Mouse (Mus musculus) testis, adult 2 months (tissue): Measurements from ENCODE around the gene Fads3.

Experiments
- CTCF ChIP-seq: fragments of 200-500 bp; IDR thresholded peaks from 2 replicates; pipeline ENCODE4 v1.5.1; 2012; ENCODE audit warnings: low read depth, mild to moderate bottlenecking, inconsistent platforms, low read length, moderate library complexity; ENCODE audit not compliant: control insufficient read depth, insufficient read depth, insufficient replicate concordance
- POLR2A ChIP-seq: fragments of 200-500 bp; IDR thresholded peaks from 2 replicates; pipeline ENCODE4 v1.6.1; 2012; ENCODE audit warnings: low read depth, mild to moderate bottlenecking, inconsistent platforms, low read length, moderate library complexity; ENCODE audit not compliant: control insufficient read depth

GRCm38 (mm10) chr19:9997204-9998062, 43.9 kb upstream of the Fads3 start:
- TF ChIP-seq CTCF (no peak), POLR2A (no peak)
